In genomic region chr12:110889036-110890020, GRCm38 (mm10) we compare ENCODE assay signal across 8 mouse cellular contexts. TPM values are rescaled to one million over a fixed set of nuclear protein-coding genes. Genes with fewer than 3 reads are reported as not detected.
A peak's percentile ranks its signal among the peaks of the same experiment; 100 is the strongest.
DNase-seq lines count a peak whose midpoint lies in the region; ATAC-seq lines count a peak whose summit lies in the region.

Gene Cinp (minus strand): TSS chr12:110889145.
Gene Tecpr2 (plus strand): TSS chr12:110889264.

- H3K9ac ChIP-seq in kidney, embryonic 15.5 days = peak within 1 kb of the TSS; percentile 82

- no peaks in the 10 kb centered on the region for H3K36me3 ChIP-seq in heart, embryonic 10.5 days
- no peaks in the 10 kb centered on the region for H3K36me3 ChIP-seq in kidney, embryonic 15.5 days

- H3K4me3 ChIP-seq in heart, embryonic 10.5 days = peak within 1 kb of the TSS; percentile 92
- H3K4me3 ChIP-seq in kidney, embryonic 15.5 days (replicated peaks) = peak within 1 kb of the TSS; percentile 95

- ATAC-seq in erythroblast, adult 5-6 weeks (replicated peaks; ENCODE audit: low FRiP score, poor library complexity, severe bottlenecking) = peak; percentile 91
- ATAC-seq in kidney, embryonic 15.5 days (replicated peaks; ENCODE audit: low FRiP score) = peak; percentile 99
- peak; percentile 97 for ATAC-seq in monocyte, adult 5-6 weeks (replicated peaks; ENCODE audit: insufficient number of reproducible peaks, low FRiP score, low TSS enrichment, poor library complexity, severe bottlenecking)

- WGBS in heart, embryonic 10.5 days = under 1% methylated on average over 70 of the region's 74 CpGs
- under 1% methylated on average over 73 of the region's 74 CpGs for WGBS in kidney, embryonic 15.5 days

- peak; percentile 95 to 96 for DNase-seq in B cell, adult 2 months
- DNase-seq in brain, adult 2 months (ENCODE audit: low read depth, low spot score) = peak; percentile 99
- DNase-seq in heart, embryonic 10.5 days (ENCODE audit: low spot score) = peak; percentile 99
- DNase-seq in liver = peak; percentile 98
- peak; percentile 95 for DNase-seq in spleen, postnatal 4 days (ENCODE audit: low spot score in 2 of 2)

- H3K9me3 ChIP-seq in heart, embryonic 10.5 days = no peaks in the 10 kb centered on the region
- no peaks in the 10 kb centered on the region for H3K9me3 ChIP-seq in kidney, embryonic 15.5 days (replicated peaks)

- peak within 1 kb of the TSS; percentile 95 for H3K4me2 ChIP-seq in kidney, embryonic 15.5 days

- H3K27ac ChIP-seq in heart, embryonic 10.5 days = peak within 1 kb of the TSS; percentile 95
- peak within 1 kb of the TSS; percentile 90 for H3K27ac ChIP-seq in kidney, embryonic 15.5 days

- peaks cover 19% of the 10 kb centered on the region for H3K4me1 ChIP-seq in heart, embryonic 10.5 days
- H3K4me1 ChIP-seq in kidney, embryonic 15.5 days = peaks cover 21% of the 10 kb centered on the region

- H3K27me3 ChIP-seq in heart, embryonic 10.5 days (ENCODE audit: insufficient read depth, poor library complexity, severe bottlenecking) = no peaks in the 10 kb centered on the region
- no peaks in the 10 kb centered on the region for H3K27me3 ChIP-seq in kidney, embryonic 15.5 days

RNA-seq across cellular contexts. Expression of gene Cinp, which starts in this region (rescaled TPM):
- 14.6 and 28.6 TPM in 2 replicates for total RNA-seq in erythroblast, adult 5-6 weeks (2015; ENCODE audit: low replicate concordance)
- total RNA-seq in erythroblast, adult 5-6 weeks (2017; ENCODE audit: low replicate concordance) = 23.4 and 26.7 TPM in 2 replicates
- polyA plus RNA-seq in heart, embryonic 10.5 days (2016; fragmentation: Nextera tagmentation; extraction: Ambion mirVana) = 83.6 and 94.5 TPM in 2 replicates
- polyA plus RNA-seq in kidney, embryonic 15.5 days (2015; fragmentation: Nextera tagmentation; extraction: Ambion mirVana) = 78.6 and 80.8 TPM in 2 replicates
- 22.7 to 35.9 TPM (median 27.8 TPM) in 3 replicates for total RNA-seq in monocyte, adult 5-6 weeks (2017)

RNA-seq across cellular contexts. Expression of gene Tecpr2, which starts in this region (rescaled TPM):
- total RNA-seq in erythroblast, adult 5-6 weeks (2015; ENCODE audit: low replicate concordance) = 2.3 and 3.6 TPM in 2 replicates
- 2.1 and 2.9 TPM in 2 replicates for total RNA-seq in erythroblast, adult 5-6 weeks (2017; ENCODE audit: low replicate concordance)
- 3.9 and 4.1 TPM in 2 replicates for polyA plus RNA-seq in heart, embryonic 10.5 days (2016; fragmentation: Nextera tagmentation; extraction: Ambion mirVana)
- polyA plus RNA-seq in kidney, embryonic 15.5 days (2015; fragmentation: Nextera tagmentation; extraction: Ambion mirVana) = 3.7 and 4.7 TPM in 2 replicates
- total RNA-seq in monocyte, adult 5-6 weeks (2017) = 3.7 to 4.9 TPM (median 3.8 TPM) in 3 replicates

Comparison
In these comparisons a context has a peak if more than half of its experiments do, and no peak if none do; other contexts are left out.
1. Peak in every context shown above with its lines: DNase-seq, ATAC-seq, H3K4me3 ChIP-seq and H3K27ac ChIP-seq.